Mouse (Mus musculus): ENCODE measurements at regions not wholly inside any gene's neighbourhood (a gene's known extent, or its start where the extent isn't known, plus 50 kb on each side); places are given as distances from the start of the nearest gene placed in this dataset.

DNA sequence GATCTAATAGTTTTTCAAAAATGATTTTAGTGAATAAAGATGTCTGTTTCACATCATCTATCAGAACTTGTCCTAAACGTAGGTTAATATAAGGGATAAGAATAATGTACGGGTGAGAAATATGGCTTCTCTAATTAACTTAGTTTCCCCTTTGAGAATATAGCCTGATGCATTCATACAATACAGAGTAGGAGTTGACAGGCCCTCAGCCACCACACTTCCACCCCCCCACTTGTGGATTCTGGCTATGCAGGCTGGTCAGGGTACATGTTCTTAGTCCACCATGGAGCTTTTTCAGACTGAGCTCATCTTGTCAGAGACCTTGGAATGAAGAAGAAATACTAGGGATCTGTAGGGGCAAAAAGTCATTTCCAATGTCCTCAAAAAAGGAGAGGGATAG, 80.1 kb downstream of the Anxa1 start:
- DNase-seq (ENCODE audit: low spot score in 2 of 2), result no peak

DNA sequence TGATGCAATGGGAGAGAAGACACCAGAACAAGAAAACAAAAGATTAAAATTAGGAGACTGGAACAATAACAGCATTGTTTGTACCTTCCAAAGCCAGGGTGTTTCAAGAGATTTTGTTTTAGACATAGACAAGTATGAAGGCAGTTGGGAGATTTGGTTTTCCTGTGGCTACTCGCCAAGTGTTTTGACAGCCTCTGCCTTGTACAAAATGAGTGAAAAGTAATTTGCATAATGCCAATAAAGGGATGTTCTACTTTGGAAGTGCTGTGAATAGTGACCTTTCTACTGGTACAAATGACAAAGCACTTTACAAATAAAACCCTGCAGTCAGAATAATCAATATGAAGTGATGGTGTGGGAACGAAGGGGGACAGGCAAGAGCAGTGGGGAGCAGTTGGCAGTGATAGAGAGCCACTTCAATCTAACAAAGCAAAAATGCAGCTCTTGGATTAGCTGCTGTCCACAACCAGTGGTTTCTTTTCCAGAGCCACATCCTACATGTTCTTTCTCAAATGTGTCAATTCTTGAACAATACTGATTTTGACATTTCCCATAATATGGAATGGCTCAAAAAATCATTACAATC, 90.6 kb downstream of the Anxa1 start:
- DNase-seq (ENCODE audit: low spot score in 2 of 2), result peak; percentile 1

- DNase-seq (ENCODE audit: low spot score in 2 of 2), result no peak
Measured at GRCm38 (mm10) chr19:20298431-20298830, 92.3 kb downstream of the Anxa1 start.

- DNase-seq (ENCODE audit: low spot score in 2 of 2), result no peak
Measured at GRCm38 (mm10) chr19:20285188-20285587, 105.6 kb downstream of the Anxa1 start.

DNA sequence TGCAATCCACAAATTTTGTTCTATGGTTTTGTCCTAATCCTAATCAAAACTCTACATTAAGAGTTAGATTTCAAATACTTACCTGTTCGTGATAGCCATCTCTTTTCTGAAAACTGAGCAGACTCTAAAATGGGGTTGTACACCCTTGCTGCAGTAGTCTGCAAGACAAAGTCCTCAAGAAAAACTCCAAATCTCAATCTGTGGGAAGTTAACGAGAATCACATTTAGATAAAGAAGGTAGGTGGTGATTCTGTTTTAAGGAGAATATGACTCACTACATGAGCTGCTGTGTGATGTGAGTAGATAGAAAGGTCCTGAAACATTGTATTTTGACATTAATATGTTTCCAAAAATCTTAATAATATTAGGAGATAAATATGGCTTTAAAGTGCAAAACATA, 107.6 kb downstream of the Anxa1 start:
- no peak for DNase-seq (ENCODE audit: low spot score in 2 of 2)

DNA sequence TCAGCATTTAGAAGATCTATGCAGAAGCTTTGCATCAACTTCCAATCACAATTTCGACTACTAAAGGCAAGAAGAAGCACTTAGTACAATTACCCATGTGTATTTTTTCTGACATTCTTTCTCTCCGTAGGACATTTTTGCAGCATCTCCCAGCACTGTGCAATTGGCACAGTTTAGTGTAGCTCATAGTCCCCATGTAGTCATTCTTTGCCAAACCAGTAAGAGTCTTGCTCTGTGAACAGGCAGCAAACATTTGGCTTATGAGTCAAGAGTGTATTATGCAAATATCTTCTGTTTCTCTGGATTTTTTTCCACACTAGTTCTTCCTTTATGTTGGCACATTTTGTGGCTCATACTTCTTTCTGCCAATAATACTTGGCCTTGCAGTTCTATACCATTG, 129.2 kb downstream of the Anxa1 start:
- DNase-seq (ENCODE audit: low spot score in 2 of 2), result no peak

DNA sequence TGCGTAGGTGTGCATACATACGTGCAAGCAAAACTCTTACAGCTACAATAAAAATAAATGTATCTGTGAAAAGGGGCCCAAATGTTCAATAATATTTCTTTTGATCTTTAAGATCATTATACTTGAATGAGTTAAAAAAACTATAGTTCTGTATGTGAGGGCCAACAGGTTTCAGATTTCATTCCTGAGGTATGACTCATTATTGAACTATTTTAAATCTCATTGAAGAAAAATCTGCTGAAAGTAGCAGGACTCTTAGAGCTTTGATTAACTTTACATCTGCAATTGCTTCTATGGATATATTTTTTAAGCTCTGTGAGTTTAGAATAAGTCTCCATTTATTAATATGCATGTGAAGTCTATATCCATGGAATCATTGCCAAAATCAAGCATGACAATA, 138.6 kb downstream of the Anxa1 start:
- DNase-seq (ENCODE audit: low spot score in 2 of 2), result no peak

- DNase-seq (ENCODE audit: low spot score in 2 of 2), result no peak
Measured at GRCm38 (mm10) chr19:20243817-20244216, 146.9 kb downstream of the Anxa1 start.

- DNase-seq (ENCODE audit: low spot score in 2 of 2), result peak in 1 of 2 experiments; percentile 32
Measured at GRCm38 (mm10) chr19:20241266-20241665, 149.5 kb downstream of the Anxa1 start.

GRCm38 (mm10) chr19:20240471-20240870, 150.3 kb downstream of the Anxa1 start:
- DNase-seq (ENCODE audit: low spot score in 2 of 2), result no peak

GRCm38 (mm10) chr19:20239396-20239795, 151.3 kb downstream of the Anxa1 start:
- DNase-seq (ENCODE audit: low spot score in 2 of 2), result no peak

GRCm38 (mm10) chr19:20226756-20227155, 164.0 kb downstream of the Anxa1 start:
- DNase-seq (ENCODE audit: low spot score in 2 of 2), result no peak

DNA sequence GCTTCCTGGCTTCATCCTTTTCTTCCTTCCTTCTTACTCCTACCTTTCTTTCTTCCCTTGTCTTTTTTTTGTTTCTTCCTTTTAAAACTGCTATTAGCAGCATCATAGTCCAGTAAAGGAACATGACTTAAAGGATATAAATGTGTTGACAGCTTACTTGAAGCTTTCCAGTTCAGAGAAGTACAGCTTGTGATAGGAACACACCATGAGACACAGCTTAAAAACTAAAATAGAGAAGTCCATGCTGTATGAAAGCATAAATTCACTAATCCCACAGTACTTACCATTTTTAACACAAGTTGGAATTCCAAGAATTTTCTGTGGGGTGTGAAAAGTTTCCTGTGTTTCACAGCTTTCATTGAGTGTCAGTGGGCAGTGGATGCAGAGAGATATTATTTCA, 173.4 kb downstream of the Anxa1 start:
- DNase-seq (ENCODE audit: low spot score in 2 of 2), result no peak

DNA sequence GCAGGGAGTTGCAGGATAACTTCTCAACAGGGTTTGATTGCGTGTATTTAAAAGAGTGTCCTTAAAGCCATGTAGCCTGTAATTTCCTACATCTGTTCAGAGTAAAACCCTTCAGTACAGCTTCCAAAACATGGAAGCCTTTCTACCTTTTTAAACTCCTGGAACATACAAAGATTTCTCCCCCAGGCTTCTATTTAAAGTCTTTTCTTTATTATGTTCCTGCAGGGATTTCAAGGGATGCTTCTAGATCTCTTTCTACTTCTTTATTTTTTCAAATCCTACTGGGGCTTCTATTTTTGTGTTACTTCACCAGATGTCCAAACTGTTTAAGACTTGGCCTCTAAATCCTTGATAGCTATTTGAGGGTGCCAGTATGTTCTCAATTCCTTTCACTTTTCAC, 196.2 kb downstream of the Anxa1 start:
- no peak for DNase-seq (ENCODE audit: low spot score in 2 of 2)

GRCm38 (mm10) chr19:20181854-20182253, 208.9 kb downstream of the Anxa1 start:
- no peak for DNase-seq (ENCODE audit: low spot score in 2 of 2)

- DNase-seq (ENCODE audit: low spot score in 2 of 2), result no peak
Measured at GRCm38 (mm10) chr19:20161502-20161901, 229.2 kb downstream of the Anxa1 start.

DNA sequence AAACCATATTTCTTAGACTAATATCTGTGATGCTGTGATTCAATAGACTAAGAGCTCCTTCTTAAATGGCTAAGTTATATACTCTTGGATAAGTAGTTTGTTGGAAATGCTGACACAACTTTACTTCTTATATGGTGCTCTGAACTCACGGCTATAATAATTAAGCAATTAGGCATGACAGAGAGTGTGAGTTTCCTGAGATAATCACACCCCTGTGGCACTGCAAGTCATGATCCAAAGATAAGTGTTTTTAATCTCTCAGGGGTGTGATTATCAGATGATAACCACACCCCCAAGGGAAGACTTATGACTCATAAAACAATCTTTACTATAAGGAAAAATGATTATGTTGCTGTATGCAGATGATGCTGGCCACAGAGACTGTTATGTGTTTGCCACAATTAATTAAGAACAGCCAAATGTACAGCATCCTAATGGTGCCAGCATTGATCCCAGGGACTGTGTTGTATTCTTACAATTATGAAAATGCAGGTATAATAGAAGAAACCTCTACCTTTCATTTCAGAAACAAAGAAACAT, 234.3 kb downstream of the Anxa1 start:
- DNase-seq (ENCODE audit: low spot score in 2 of 2), result no peak

DNA sequence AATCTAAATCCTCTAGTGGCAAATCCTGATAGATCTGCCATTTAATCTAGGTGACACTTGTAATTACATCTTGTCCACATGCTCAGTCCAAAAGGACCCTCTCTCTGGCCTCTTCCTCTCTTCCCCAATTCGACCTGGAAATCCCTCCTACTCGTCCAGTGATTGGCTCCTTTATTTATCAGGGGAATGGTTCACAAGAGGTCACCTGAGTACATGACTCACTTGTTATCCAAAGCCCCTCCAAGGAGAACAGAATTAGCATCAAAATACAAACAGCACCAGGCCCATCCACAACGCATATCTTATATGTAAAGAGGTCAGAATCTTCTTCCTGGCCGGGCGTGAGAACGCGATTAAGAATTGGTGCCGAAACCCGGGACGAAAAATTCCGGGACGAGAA, 251.2 kb downstream of the Anxa1 start:
- no peak for DNase-seq (ENCODE audit: low spot score in 2 of 2)

DNA sequence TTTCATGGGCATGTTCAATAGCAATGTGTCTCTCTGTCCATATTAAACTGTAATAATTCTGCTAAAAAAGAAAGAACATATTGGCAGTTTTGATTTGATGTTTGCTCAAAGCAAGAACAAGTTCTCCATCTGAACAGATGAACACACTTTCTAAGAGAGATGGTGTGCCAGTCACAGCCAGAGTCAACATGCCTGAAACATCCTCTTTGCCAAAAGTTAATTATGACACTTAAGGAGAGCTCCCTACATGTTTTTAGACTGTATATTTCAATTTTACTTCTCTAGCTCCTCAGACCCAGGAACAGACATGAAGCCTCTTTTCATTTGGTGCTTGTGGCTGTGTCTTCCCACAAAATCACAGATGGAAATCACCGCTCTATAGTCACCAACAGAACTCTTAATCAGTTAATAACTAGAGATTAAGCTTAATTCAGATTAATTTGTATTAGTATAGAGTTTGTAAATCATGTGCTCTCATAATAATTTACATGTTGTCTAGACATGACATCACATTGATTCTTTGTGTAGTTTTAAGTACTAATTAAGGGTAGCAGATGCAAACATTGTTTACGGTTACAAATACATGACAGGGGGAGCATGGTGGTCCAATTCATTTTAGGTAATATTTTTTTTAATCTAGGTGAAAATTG, 267.1 kb downstream of the Anxa1 start:
- no peak for DNase-seq (ENCODE audit: low spot score in 2 of 2)

DNA sequence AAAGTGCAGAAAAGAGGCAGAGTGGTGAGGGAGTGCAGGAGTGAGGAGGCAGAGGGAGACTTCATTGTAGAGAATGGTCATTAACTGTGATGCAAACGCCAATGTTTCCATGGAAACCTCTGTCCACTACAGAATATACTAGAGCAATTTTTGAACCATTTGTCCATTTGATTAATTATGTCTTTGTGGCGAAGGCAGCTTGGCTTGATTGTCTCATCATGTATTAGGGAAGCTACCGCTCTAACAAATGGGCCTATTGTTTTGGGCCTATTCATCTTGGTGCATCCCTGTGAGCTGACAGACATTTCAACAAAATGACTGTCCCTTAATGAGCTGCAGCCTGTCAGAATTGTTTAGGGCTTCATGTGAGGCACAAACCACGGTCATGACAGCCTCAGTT, 268.3 kb downstream of the Anxa1 start:
- peak in 1 of 2 experiments; percentile 8 for DNase-seq (ENCODE audit: low spot score in 2 of 2)

- no peak for DNase-seq (ENCODE audit: low spot score in 2 of 2)
Measured at GRCm38 (mm10) chr19:20114237-20114636, 276.5 kb downstream of the Anxa1 start.
